Mouse (Mus musculus) kidney, postnatal 0 days (tissue): ENCODE data around the gene Eif4h. TPM values are rescaled to one million over a fixed set of nuclear protein-coding genes. Genes with fewer than 3 reads are reported as not detected.
A peak's percentile ranks its signal among the peaks of the same experiment; 100 is the strongest.

ENCODE experiments used
- ATAC-seq: fragments of 200-750 bp; cut with Nextera tagmentation; replicated peaks from 2 replicates; pipeline ENCODE4 v1.8.0; 2017; ENCODE audit warnings: low read depth, moderate number of reproducible peaks, moderate TSS enrichment, moderate library complexity; ENCODE audit not compliant: low FRiP score
- DNase-seq: peaks from one replicate; pipeline ENCODE4 v3.0.0-alpha.2; 2016; ENCODE audit warnings: low spot score
- H3K27ac ChIP-seq: fragments of 300-500 bp; sonication (generic); 2 replicates; pipeline ENCODE4 v1.5.1; 2014; ENCODE audit warnings: mild to moderate bottlenecking
- H3K27me3 ChIP-seq: fragments of 300-500 bp; sonication (generic); 2 replicates; pipeline ENCODE4 v1.6.1; 2014; ENCODE audit warnings: low read length, mixed read lengths; ENCODE audit not compliant: insufficient read depth
- H3K36me3 ChIP-seq: fragments of 300-500 bp; sonication (generic); 2 replicates; pipeline ENCODE4 v1.6.1; 2014; ENCODE audit warnings: low read length, mixed read lengths; ENCODE audit not compliant: insufficient read depth
- H3K4me1 ChIP-seq: fragments of 300-500 bp; sonication (generic); replicated peaks from 2 replicates; pipeline ENCODE4 v1.6.1; 2014; ENCODE audit warnings: antibody characterized with exemption, low read length, mixed read lengths; ENCODE audit not compliant: insufficient read depth
- H3K4me2 ChIP-seq: fragments of 300-500 bp; sonication (generic); 2 replicates; pipeline ENCODE4 v1.6.1; 2014; ENCODE audit warnings: mild to moderate bottlenecking, low read length, moderate library complexity, mixed read lengths
- H3K4me3 ChIP-seq: fragments of 300-500 bp; sonication (generic); replicated peaks from 2 replicates; pipeline ENCODE4 v1.5.1; 2014; ENCODE audit warnings: low read depth, low read length
- H3K9ac ChIP-seq: fragments of 300-500 bp; sonication (generic); 2 replicates; pipeline ENCODE4 v1.6.1; 2014; ENCODE audit warnings: low read depth, low read length
- H3K9me3 ChIP-seq: fragments of 300-500 bp; sonication (generic); replicated peaks from 2 replicates; pipeline ENCODE4 v1.6.1; 2016; ENCODE audit warnings: low read length, inconsistent platforms, mixed read lengths
- CTCF ChIP-seq: IDR thresholded peaks from 2 replicates; pipeline ENCODE4 v1.5.1; 2016; ENCODE audit warnings: antibody characterized with exemption, low read depth, mild to moderate bottlenecking, moderate library complexity
- WGBS: fragments of 180-500 bp; shearing (Covaris S2); extraction: QIAGEN DNeasy Blood & Tissue Kit; methylation state at CpG from one replicate; pipeline ENCODE4 v1.1.7; 2014; 5-methylcytosine and 5-hydroxymethylcytosine counted together
- polyA plus RNA-seq: library from polyadenylated mRNA; unstranded; fragments of >200 nt; fragmentation: Nextera tagmentation; extraction: Ambion mirVana; gene quantifications from 2 replicates; pipeline ENCODE4 v1.2.1, GENCODE M21; 2015

The Eif4h gene
- polyA plus RNA-seq, 1 experiment from 2014 or later = 327 TPM

DNA sequence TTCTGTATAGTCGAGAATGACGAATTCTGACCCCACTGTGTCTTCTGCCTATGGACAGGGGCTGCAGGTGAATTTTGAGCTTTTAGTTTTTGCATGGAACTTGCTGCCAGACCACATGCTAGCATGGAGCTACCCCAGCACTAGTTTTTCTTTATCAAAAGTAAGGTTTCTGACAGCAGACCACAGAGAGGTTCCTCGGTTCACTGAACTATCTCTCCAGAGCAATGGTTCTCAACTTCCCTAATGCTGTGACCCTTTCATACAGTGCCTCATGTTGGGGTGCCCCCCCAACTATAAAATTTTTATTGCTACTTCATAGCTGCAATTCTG lies 55.4 kb downstream of the Eif4h start:
- H3K4me3 ChIP-seq = no peak overlapping the region
- DNase-seq (no peak), ATAC-seq (no peak)
- 76% methylated on average over 3 of the region's 3 CpGs for WGBS
- no peak overlapping the region for H3K27ac ChIP-seq
- no peaks in the 10 kb centered on the region for H3K9me3 ChIP-seq
- H3K9ac ChIP-seq = no peak overlapping the region
- no peaks in the 10 kb centered on the region for H3K27me3 ChIP-seq
- H3K4me1 ChIP-seq = no peaks in the 10 kb centered on the region
- TF ChIP-seq CTCF = no peak
- H3K36me3 ChIP-seq = 0 out of 2 replicates have a peak, but pooled peaks cover 2% of the 10 kb centered on the region
- no peak overlapping the region for H3K4me2 ChIP-seq

DNA sequence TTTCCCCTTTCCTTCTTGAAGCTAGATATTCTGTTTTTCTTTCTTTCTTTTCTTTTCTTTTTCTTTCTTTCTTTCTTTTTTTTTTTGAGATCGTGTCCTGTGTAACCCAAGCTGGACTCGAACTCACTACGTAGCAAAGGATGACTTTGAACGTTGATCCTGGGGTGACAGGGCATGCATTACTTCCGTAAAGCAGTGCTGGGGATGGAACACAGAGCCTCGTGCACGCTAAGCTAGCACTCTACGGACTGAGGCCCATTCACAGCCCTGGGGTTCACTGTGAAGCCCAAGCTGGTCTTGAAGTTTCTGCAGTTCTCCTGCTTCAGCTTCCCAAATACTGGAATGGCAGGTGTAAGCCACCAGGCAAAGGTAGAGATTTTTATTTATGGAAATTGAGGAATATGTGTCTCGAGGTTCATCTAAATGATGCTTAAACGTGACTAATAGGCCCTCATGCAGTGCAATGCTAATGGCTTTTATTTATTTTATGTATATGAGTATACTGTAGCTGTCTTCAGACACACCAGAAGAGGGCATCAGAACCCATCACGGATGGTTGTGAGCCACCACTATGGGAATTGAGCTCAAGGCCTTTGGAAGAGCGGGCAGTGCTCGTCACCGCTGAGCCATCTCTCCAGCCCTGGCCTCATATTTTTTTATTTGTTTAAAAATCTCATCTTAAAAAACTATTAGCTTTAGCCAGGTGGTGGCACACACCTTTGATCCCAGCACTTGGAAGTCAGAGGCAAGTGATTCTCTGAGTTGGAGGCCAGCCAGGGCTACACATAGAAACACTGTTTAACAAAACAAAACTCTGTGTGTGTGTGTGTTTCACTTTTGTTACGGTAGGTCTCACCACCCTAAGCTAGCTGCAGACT lies 56.0 kb downstream of the Eif4h start:
- H3K27ac ChIP-seq = no peak overlapping the region
- peak overlapping the region; percentile 76 for H3K9ac ChIP-seq
- no peaks in the 10 kb centered on the region for H3K27me3 ChIP-seq
- no peak for DNase-seq
- H3K36me3 ChIP-seq = 0 out of 2 replicates have a peak, but pooled peaks cover 2% of the 10 kb centered on the region
- 28% methylated on average over 15 of the region's 15 CpGs for WGBS
- ATAC-seq = no peak
- H3K4me3 ChIP-seq = peak overlapping the region; percentile 88
- no peaks in the 10 kb centered on the region for H3K9me3 ChIP-seq
- no peak for TF ChIP-seq CTCF
- peak overlapping the region; percentile 60 for H3K4me2 ChIP-seq
- no peaks in the 10 kb centered on the region for H3K4me1 ChIP-seq

GRCm38 (mm10) chr5:134582221-134582907 lies 56.9 kb downstream of the Eif4h start:
- H3K4me3 ChIP-seq = peak overlapping the region; percentile 88
- no peaks in the 10 kb centered on the region for H3K27me3 ChIP-seq
- peak overlapping the region; percentile 76 for H3K9ac ChIP-seq
- 0 out of 2 replicates have a peak, but pooled peaks cover 2% of the 10 kb centered on the region for H3K36me3 ChIP-seq
- DNase-seq (peak; percentile 99), ATAC-seq (peak; percentile 88)
- 8% methylated on average over 28 of the region's 30 CpGs for WGBS
- no peaks in the 10 kb centered on the region for H3K4me1 ChIP-seq
- H3K9me3 ChIP-seq = no peaks in the 10 kb centered on the region
- TF ChIP-seq CTCF = peak; percentile 82
- no peak overlapping the region for H3K27ac ChIP-seq
- peak overlapping the region; percentile 60 for H3K4me2 ChIP-seq

GRCm38 (mm10) chr5:134581146-134581545 lies 58.1 kb downstream of the Eif4h start, which contains the start of gene Rfc2:
TSS of gene Rfc2 (plus strand) at chr5:134581366.
- Histone ChIP-seq H3K9ac (no peak within 1 kb of the TSS), H3K27me3 (no peaks in the 10 kb centered on the region), H3K4me1 (no peaks in the 10 kb centered on the region), H3K9me3 (no peaks in the 10 kb centered on the region), H3K27ac (peak within 1 kb of the TSS; percentile 63), H3K4me3 (no peak within 1 kb of the TSS), H3K4me2 (no peak within 1 kb of the TSS), H3K36me3 (no peaks in the 10 kb centered on the region)
- no peak for TF ChIP-seq CTCF
- no peak for DNase-seq
- no peak for ATAC-seq
- WGBS = 52% methylated on average over 5 of the region's 5 CpGs

- DNase-seq (no peak), ATAC-seq (no peak)
- no peaks in the 10 kb centered on the region for H3K4me1 ChIP-seq
- H3K9me3 ChIP-seq = no peaks in the 10 kb centered on the region
- no peak overlapping the region for H3K9ac ChIP-seq
- 61% methylated on average over 3 of the region's 3 CpGs for WGBS
- H3K4me3 ChIP-seq = no peak overlapping the region
- H3K4me2 ChIP-seq = no peak overlapping the region
- H3K36me3 ChIP-seq = no peaks in the 10 kb centered on the region
- H3K27ac ChIP-seq = no peak overlapping the region
- TF ChIP-seq CTCF = no peak
- H3K27me3 ChIP-seq = no peaks in the 10 kb centered on the region
These were observed 60.2 kb downstream of the Eif4h start for GRCm38 (mm10) chr5:134579135-134579534.

DNA sequence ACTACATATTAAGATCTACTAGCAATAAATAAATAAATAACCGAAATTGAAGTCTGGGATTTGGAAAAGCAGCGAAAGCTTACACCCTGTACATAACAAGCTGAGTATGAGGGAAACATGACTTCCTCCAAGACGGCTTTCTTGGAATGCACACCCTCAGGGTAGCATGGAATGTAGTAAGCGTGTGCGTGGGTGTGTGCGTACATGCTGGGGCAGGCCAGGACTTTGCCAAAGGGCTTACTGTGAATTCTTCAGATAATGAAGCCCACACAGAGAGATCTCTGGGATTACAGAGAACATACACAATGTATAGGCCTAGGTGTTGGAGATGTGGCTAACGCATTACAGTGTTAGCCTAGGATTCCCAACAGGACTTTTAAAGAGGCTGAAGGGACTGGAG lies 61.8 kb downstream of the Eif4h start:
- Histone ChIP-seq H3K9me3 (no peaks in the 10 kb centered on the region), H3K27ac (no peak overlapping the region), H3K4me2 (no peak overlapping the region), H3K9ac (no peak overlapping the region), H3K27me3 (no peaks in the 10 kb centered on the region), H3K4me3 (no peak overlapping the region), H3K36me3 (no peaks in the 10 kb centered on the region), H3K4me1 (peaks cover 5% of the 10 kb centered on the region; the same call in 1 of the 2 replicates)
- WGBS = 77% methylated on average over 7 of the region's 7 CpGs
- no peak for DNase-seq
- no peak for ATAC-seq
- no peak for TF ChIP-seq CTCF
